Mouse (Mus musculus) olfactory bulb, adult 2 months (tissue): ENCODE results near the gene Gm11639.

Source experiments
- CTCF ChIP-seq: fragments of 200-500 bp; IDR thresholded peaks from 2 replicates; pipeline ENCODE4 v1.5.1; 2012; ENCODE audit warnings: low read depth, mild to moderate bottlenecking, low read length, moderate library complexity; ENCODE audit not compliant: insufficient read depth
- POLR2A ChIP-seq: fragments of 200-500 bp; IDR thresholded peaks from 2 replicates; pipeline ENCODE4 v1.6.1; 2012; ENCODE audit warnings: mild to moderate bottlenecking, low read depth, low read length, moderate library complexity; ENCODE audit not compliant: insufficient read depth

DNA sequence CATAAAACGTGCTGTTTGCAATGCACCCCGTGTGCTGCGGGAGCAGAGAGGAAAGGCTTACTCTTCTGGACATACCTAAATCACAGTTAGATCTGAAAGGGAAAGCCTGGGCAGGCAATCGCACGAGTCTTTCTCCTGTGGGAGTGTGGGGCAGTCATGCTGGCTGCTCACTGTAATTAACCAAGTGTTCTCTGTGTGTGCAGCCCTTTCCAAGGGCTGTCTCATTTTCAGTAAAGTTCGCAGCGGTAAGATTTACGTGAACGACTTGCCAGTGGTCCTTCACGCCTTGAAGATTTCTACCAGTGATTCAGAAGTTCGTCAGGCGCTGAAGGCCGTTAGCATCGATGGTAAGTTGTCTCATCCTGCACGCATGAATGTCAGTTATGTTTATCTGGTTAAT lies 18.6 kb downstream of the Gm11639 start:
- TF ChIP-seq POLR2A (no peak), CTCF (no peak)
